Mouse (Mus musculus): Measurements from ENCODE around the gene Cby1. TPM values are rescaled to one million over a fixed set of nuclear protein-coding genes. Genes with fewer than 3 reads are reported as not detected.
A peak's percentile ranks its signal among the peaks of the same experiment; 100 is the strongest.

Gene Cby1
- total RNA-seq, 4 experiments from 2014 or later: 14.1 to 15.8 (median 14.4) TPM

GRCm38 (mm10) chr15:79677936-79678335 is 18.9 kb downstream of the Cby1 start:
- no peak for DNase-seq (ENCODE audit: low spot score in 2 of 2)

DNA sequence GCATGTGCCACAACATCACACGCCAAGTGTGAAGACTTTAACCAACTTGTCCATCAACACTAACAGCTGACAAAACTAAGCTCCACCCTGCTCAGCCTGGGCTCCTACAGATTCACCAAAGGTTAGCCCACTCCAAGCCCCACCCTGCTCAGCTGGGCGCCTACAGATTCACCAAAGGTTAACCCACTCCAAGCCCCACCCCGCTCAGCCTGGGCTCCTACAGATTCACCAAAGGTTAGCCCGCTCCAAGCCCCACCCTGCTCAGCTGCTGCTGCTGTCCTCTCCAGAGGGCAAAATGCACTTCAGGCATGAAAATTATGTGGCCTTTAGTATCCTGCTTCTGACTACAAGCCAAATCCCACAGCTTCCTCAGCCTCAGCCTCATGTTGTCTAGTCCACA is 23.0 kb downstream of the Cby1 start:
- DNase-seq (ENCODE audit: low spot score in 2 of 2): no peak

DNA sequence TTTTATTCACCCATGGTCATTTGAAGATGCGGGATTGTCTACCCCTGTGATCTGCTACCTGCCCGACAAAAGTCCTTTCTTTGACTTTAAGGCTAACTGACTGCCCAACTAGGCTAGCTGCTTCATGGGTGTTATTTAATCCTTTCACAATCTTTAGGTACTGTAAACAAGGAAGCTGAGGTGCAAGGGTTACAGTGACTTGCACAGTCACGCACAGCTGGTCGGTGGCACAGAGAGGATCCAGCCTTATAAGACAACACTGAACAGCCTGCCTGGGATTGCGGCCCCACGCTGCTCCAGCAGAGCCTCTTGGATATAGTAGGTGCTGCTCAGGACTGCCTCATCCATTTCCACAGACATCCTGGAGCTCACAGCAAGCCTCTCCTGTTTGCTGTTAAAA is 24.1 kb downstream of the Cby1 start:
- no peak for DNase-seq (ENCODE audit: low spot score in 2 of 2)

DNA sequence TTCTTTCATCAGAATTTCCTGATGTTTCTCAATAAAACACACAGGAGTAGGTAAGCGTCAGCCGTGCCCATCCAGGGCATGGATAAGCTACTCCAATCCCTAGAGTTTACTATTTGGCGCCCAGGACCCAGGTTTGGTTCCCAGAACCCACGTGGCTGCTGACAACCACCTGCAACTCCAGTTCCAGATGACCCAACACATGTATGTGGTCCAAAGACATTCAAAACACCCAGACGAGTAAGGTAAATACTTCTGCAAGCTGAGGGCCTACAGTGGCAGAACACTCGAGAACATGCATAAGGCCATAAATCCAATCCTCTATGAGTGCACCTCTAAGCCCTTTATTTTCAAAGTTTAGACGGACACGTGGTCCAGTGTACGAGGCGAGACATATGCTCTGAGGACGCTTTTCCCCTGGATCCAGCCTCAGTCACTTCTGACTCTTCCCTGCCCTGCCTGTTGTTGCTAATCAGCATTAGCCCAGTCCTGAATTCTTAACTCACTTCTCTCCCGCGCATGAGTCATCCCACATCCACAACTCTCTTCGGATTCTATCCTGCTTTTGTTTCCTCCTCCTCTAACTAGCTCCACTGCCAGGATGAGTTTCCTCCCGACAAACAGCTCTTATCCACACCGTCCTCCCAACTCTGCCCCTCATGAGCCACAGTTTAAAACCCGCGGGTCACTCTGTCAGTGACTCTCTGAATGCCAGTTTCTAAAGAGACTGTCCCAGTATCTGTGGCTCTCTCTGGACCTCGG is 24.9 kb downstream of the Cby1 start:
- no peak for DNase-seq (ENCODE audit: low spot score in 2 of 2)

- no peak for DNase-seq (ENCODE audit: low spot score in 2 of 2)
These were observed 25.6 kb downstream of the Cby1 start for GRCm38 (mm10) chr15:79684616-79685015.

DNA sequence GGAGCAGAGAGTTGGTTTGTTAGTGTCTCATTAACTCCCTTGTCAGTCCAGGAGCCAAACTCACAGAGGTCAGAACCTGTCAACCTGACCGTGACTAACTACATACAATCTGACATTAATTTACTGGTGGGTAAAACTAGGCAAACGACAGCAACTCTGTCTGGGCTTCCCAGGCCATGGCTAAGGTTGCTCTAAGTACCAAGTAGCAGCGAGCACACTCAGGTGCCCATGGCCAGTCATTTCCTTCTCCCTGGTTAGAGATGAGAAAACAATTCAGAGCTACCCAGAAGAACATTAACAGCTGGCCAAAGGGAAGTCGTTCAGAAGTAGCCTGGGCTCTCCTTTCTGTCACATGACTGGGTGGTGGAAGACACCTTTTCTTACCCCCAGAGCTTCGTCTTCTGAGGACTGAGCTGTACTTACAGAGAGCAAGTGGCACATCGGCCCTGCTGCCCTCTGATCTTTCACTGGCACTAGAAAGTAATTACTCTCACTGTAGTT is 26.2 kb downstream of the Cby1 start:
- no peak for DNase-seq (ENCODE audit: low spot score in 2 of 2)

DNA sequence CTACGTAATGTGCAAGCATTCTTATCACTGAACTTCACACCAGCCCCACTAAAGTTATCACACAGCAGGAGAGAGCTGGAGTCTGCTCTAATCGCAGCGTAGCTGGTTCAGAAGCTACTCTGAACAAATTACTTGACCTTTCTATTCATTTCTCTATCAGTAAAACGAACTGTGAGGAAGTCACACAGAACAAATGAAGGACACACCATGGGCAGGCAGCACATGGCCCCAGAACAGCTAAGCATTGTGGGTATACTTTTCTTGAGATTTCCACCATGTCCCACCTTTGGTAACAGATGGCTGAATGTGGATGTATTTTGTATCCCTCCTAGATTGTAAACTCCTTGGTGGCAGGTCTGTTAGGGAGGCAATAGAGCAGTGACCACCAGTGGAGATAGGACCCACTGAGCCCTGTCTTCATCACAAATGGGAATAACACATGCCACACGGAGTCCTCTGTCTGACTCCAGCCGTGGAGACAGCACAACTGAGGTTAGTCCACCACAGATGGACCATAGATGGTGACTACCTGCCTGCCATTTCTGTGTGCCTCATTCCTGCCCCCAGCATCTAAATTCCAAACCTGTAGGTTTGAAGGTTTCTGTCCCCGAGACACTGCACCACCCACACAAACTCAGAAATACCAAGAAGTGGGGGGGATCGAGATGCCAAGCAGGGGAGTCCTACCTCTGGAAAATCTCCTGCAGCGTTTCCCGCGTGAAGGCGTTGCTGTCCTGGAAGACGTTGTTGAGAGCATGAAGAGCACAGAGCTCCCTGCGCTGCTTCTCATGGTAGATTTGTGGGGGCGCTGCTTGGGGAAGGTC is 27.3 kb downstream of the Cby1 start:
- no peak for DNase-seq (ENCODE audit: low spot score in 2 of 2)

GRCm38 (mm10) chr15:79687175-79687574 is 28.2 kb downstream of the Cby1 start:
- DNase-seq (ENCODE audit: low spot score in 2 of 2): peak in 1 of 2 experiments; percentile 47

DNA sequence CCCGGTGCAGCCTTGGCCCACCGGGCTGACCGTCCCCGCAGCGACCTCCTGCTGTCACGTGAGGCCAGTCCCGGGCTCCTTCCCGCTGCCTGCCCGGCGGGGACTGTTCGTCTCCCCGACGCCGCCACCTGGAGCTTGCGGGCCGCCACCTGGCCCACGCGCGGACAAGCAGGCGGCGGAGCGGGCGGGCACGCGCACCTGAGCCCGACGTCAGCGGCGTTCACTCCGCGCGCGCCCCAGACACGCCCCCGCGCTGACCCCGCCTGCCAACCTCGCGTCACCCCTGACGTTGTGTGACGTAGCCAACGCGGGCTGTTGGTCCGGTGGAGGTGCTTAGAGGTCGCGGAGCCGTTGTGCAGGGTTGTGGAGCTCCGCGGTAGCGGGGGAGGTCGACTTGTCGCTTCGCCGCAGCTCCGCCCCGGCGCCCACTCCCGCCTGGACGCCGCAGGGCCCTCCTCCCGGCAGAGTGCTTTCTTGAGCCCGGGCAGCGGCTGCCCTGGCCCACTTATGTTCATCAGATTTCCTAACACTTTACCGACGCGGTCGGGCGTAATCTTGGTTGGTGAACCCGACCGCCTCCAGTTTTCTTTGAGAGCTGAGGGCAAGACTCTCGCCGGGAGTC is 28.8 kb downstream of the Cby1 start, which contains the start of gene Josd1:
Gene Josd1, minus strand, starts transcription at position 274 of the 622 bp plus-strand sequence.
- peak; percentile 93 for DNase-seq (ENCODE audit: low spot score in 2 of 2)

DNA sequence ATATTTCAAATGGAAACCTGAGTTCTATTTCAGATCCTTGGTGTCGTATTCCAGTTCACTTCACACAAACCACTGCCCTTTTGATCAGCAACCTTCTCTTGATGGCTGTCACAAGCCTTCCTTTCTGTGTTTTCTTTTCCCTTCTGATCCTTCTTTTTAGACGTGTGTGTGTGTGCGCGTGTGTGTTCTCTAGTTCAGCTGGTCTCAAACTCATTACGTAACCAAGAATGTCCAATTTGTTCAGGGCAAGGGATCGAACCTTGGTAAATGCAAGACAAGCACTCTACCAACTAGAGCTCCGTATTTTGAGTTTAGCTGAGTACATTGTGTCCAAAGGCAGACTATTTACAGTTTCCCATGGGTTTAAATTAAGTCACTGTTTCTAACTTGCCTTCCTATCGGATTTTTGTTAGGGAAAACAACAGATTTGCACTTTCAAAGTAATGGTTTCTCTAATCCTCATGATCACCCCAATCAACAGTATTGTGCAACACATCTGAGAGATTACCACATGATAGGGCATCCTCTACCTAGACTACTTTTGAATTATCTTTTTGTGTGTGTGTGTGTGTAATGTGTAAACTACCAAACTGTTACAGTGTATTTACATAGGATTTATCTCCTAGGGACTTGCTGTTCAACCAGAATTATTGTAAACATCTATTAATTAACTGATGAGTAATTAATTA is 29.4 kb downstream of the Cby1 start:
- no peak for DNase-seq (ENCODE audit: low spot score in 2 of 2)

DNA sequence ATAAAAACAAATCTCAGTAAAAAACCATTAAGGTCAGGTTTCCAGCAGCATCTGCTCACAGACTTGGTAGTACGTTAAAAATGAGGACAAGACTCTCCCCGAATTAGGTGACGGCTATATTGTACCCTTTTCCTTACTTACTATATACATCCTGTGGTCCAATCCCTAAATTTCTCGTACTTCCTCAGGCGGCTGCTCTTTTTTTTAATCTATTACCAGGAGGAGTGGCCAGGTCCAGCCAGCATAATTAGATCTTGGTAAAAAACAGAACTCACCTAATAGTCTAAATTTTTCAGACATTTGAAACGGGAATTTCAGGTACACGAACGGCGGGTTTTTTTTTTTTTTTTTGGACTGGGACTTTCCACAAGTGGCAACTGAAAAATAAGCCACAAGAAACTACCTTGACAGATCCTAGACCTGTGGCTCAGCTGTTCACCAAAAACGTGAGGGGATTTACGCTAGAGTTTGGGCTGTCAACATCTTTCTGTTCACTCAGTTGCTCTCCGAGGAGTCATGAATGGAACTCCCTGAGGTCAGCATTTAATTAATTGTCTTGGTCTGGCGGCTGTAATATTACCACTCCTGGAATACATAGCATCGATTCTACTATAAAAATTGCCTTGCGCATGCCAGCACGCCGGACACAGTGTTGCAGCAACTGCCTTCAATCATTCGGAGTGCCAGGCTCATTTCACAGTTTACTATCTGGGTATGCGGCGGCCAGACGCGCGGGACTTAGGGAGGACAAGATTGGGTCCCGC is 30.8 kb downstream of the Cby1 start:
- DNase-seq (ENCODE audit: low spot score in 2 of 2): no peak

- peak; percentile 97 to 98 for DNase-seq (ENCODE audit: low spot score in 2 of 2)
These were observed 31.5 kb downstream of the Cby1 start, which contains the start of gene Gtpbp1 for GRCm38 (mm10) chr15:79690426-79691022. Gene Gtpbp1 (plus strand): TSS chr15:79690845.

DNA sequence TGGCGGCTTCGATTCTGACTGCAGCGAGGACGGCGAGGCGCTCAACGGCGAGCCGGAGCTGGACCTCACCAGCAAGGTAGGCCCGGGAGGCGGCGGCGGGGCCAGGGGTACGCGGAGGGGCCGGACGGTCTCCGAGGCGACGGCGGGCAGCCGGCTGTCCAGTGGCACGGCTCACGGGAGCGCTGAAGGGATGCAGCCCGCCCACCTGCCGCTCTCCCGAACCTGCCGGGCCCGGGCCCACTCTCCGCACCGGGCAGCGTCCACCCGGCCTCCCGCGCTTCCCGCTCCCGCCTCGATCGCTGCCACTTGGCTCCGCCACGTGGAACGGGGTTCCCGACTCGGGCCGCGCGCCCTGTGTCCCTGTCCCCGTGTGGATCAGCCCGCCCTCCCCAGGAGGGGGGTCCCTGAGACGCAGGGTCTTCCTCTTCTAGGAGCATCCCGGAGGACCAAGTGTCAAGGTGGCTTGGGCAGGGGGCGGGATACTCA is 32.1 kb downstream of the Cby1 start:
- peak in 1 of 2 experiments; percentile 29 for DNase-seq (ENCODE audit: low spot score in 2 of 2)

DNA sequence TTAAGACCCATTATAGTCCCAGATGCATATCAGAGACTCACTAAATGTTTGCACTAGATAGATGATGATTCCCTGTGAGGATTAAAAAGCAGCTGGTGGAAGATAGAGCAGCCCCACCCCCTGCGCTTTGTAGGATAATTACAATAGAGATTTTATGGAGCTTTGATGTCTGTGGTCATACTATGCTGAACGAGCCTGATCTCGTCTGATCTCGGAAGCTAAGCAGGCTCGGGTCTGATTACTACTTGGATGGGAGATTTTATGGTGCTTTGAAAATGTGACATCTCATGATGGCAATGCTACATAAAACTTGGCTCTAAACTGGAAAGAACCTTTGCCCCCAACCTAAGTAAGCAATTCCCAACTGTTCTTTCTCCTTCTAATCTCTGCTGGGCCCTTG is 33.3 kb downstream of the Cby1 start:
- DNase-seq (ENCODE audit: low spot score in 2 of 2): no peak

DNA sequence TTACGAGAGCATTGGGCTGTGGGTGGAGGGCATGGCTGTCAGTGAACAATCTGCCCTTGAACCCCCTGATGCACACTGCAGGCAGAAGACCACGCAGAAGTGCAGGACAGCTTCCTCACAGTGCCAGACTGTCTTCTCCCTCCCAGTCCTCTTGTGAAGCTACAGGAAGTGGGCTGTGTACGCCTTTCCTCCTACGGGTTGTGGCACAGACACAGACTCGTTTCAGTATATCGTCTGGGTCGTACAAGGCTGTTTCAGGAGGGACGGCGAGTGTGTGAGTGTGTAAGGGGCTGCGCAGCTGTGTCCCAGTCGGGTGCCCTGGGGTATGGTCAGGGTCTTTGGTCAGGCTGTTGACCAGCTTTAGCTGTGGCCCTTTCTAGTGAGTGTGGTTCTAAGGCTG is 34.7 kb downstream of the Cby1 start:
- no peak for DNase-seq (ENCODE audit: low spot score in 2 of 2)

- DNase-seq (ENCODE audit: low spot score in 2 of 2): no peak
These were observed 35.5 kb downstream of the Cby1 start for GRCm38 (mm10) chr15:79694512-79694911.

- DNase-seq (ENCODE audit: low spot score in 2 of 2): no peak
These were observed 36.5 kb downstream of the Cby1 start for GRCm38 (mm10) chr15:79695516-79695915.

DNA sequence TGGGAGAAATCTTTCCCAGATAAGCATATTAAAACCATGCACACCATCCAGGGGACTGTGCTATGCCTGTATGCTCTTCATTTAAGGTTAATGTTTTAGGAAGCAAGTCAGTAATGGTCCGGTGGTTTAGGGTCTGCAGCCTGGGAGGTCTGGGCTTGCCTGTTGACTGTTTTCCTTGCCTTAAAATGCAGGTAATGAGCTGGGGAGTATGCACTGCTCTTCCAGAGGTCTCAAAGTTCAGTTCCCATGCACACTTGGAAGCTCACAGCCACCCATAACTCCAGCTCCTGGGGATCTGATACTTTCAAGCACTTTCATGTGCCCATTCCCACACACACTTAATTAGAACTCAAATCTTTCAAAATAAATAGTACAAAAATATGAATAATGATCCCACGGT is 37.5 kb downstream of the Cby1 start:
- DNase-seq (ENCODE audit: low spot score in 2 of 2): no peak

GRCm38 (mm10) chr15:79697011-79697410 is 38.0 kb downstream of the Cby1 start:
- no peak for DNase-seq (ENCODE audit: low spot score in 2 of 2)
